Mouse (Mus musculus): ENCODE results near the gene Zfp777. TPM values are rescaled to one million over a fixed set of nuclear protein-coding genes. Genes with fewer than 3 reads are reported as not detected.

Zfp777 gene
- polyA plus RNA-seq, 1 experiment, result 16.8 TPM

GRCm38 (mm10) chr6:48060421-48060820, 11.7 kb upstream of the Zfp777 start:
- Histone ChIP-seq H3K27ac (ENCODE audit: insufficient read depth, low read depth, low read length) (no peak overlapping the region), H3K27me3 (replicated peaks; ENCODE audit: control insufficient read depth, insufficient read depth, low read length) (no peaks in the 10 kb centered on the region), H3K4me3 (ENCODE audit: insufficient read depth, low read depth, low read length) (no peak overlapping the region), H3K4me1 (ENCODE audit: control insufficient read depth, insufficient read depth, low read length) (no peaks in the 10 kb centered on the region), H3K36me3 (ENCODE audit: control insufficient read depth, insufficient read depth, low read length) (peaks cover 6% of the 10 kb centered on the region)
- no peak for TF ChIP-seq CTCF (conservative IDR thresholded peaks at IDR 0.05; ENCODE audit: insufficient read depth, insufficient read length, low read depth, low read length)
- WGBS, result 84% methylated on average over 2 of the region's 2 CpGs
- no peak for DNase-seq

DNA sequence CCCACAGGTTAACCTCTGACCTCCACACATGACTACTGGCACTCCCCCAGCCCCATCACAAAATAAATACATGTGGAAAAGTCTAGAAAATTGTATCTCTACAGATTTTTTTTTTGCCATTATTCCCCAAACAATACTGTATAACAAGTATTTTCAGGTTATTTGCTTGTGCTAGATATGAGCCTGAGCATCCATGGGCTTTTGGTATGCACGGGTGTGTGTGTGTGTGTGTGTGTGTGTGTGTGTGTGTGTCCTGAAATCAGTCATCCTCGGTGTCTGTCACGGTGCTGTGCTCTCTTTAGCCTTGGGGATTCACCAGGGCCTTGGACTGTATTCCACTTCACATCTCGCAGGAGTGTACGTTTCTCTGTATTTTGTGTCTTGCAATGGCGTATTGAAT, 3.4 kb upstream of the Zfp777 start:
- Histone ChIP-seq H3K36me3 (ENCODE audit: control insufficient read depth, insufficient read depth, low read length) (no peaks in the 10 kb centered on the region), H3K27me3 (replicated peaks; ENCODE audit: control insufficient read depth, insufficient read depth, low read length) (no peaks in the 10 kb centered on the region), H3K27ac (ENCODE audit: insufficient read depth, low read depth, low read length) (no peak overlapping the region), H3K4me1 (ENCODE audit: control insufficient read depth, insufficient read depth, low read length) (no peaks in the 10 kb centered on the region; the same call in 1 of the 2 replicates), H3K4me3 (ENCODE audit: insufficient read depth, low read depth, low read length) (no peak overlapping the region)
- DNase-seq, result no peak
- TF ChIP-seq CTCF (conservative IDR thresholded peaks at IDR 0.05; ENCODE audit: insufficient read depth, insufficient read length, low read depth, low read length) (no peak), POLR2A (IDR thresholded peaks at IDR 0.05; ENCODE audit: low read depth, low read length) (no peak)
- 58% methylated on average over 6 of the region's 6 CpGs for WGBS

- TF ChIP-seq POLR2A (IDR thresholded peaks at IDR 0.05; ENCODE audit: low read depth, low read length) (no peak), CTCF (conservative IDR thresholded peaks at IDR 0.05; ENCODE audit: insufficient read depth, insufficient read length, low read depth, low read length) (no peak)
- Histone ChIP-seq H3K27me3 (replicated peaks; ENCODE audit: control insufficient read depth, insufficient read depth, low read length) (no peaks in the 10 kb centered on the region), H3K4me1 (ENCODE audit: control insufficient read depth, insufficient read depth, low read length) (no peaks in the 10 kb centered on the region; the same call in 1 of the 2 replicates), H3K36me3 (ENCODE audit: control insufficient read depth, insufficient read depth, low read length) (no peaks in the 10 kb centered on the region), H3K4me3 (ENCODE audit: insufficient read depth, low read depth, low read length) (no peak overlapping the region), H3K27ac (ENCODE audit: insufficient read depth, low read depth, low read length) (no peak overlapping the region)
- WGBS, result 72% methylated on average over 2 of the region's 2 CpGs
- no peak for DNase-seq
Observed at GRCm38 (mm10) chr6:48051666-48052065, 3.0 kb upstream of the Zfp777 start.

- TF ChIP-seq CTCF (conservative IDR thresholded peaks at IDR 0.05; ENCODE audit: insufficient read depth, insufficient read length, low read depth, low read length) (no peak), POLR2A (IDR thresholded peaks at IDR 0.05; ENCODE audit: low read depth, low read length) (no peak)
- H3K27ac ChIP-seq (ENCODE audit: insufficient read depth, low read depth, low read length), result peak overlapping the region; percentile 51; the same call in 1 of the 2 replicates
- peak overlapping the region; percentile 94; the same call in 1 of the 2 replicates for H3K4me3 ChIP-seq (ENCODE audit: insufficient read depth, low read depth, low read length)
- H3K27me3 ChIP-seq (replicated peaks; ENCODE audit: control insufficient read depth, insufficient read depth, low read length), result no peaks in the 10 kb centered on the region
- 44% methylated on average over 9 of the region's 9 CpGs for WGBS
- DNase-seq, result no peak
- no peaks in the 10 kb centered on the region; the same call in 1 of the 2 replicates for H3K4me1 ChIP-seq (ENCODE audit: control insufficient read depth, insufficient read depth, low read length)
- H3K36me3 ChIP-seq (ENCODE audit: control insufficient read depth, insufficient read depth, low read length), result no peaks in the 10 kb centered on the region
Observed at GRCm38 (mm10) chr6:48049273-48050065, 758 bp upstream of the Zfp777 start.

DNA sequence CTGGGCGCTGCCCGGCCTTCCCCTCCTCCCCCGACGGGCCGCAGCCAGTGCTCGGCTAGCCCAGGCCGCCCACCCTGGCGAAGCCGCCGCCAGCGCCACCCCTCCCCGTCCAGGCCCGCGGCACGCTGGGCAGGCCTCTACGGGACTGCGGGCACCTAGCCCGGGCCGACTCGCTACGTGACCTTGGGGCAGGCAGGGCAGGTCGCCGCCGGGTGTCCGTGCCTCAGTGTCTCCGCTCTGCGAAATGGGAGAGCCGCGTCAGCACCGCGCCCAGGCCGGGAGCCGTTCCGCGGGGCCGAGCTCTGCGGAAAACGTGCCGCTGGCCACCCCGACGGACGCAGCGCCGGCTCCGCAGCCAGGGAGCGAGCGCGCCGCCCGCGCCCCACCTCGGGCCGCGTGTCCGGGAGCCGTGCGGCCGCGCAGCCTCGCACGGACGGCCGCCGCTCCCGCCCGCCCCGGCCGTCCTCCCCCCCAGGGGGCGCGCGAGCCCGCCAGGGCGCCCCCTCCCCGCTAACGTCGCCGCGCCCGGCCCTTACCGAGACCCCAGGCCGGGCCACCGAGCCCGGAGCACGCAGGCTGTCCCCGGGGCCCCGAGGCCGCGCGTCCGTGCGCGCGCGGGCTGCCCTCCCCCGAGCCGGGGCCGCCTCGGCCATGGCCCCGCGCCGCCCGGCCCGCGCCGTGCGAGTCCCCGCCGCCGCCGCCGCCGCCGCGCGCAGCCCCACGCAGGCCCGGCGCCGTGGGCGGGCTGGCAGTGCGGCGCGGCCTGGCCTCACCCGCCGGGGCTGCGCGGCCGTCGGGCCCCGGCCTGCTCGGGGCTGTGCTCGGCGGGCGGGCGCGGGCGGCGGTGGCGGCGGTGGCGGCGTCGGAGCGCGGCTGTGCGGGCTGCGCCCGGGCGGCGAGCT, 1.0 kb downstream of the Zfp777 start:
- peak; percentile 59 for DNase-seq
- TF ChIP-seq CTCF (conservative IDR thresholded peaks at IDR 0.05; ENCODE audit: insufficient read depth, insufficient read length, low read depth, low read length), result no peak
- no peak for TF ChIP-seq POLR2A (IDR thresholded peaks at IDR 0.05; ENCODE audit: low read depth, low read length)
- Histone ChIP-seq H3K27ac (ENCODE audit: insufficient read depth, low read depth, low read length) (peak overlapping the region; percentile 69; the same call in 1 of the 2 replicates), H3K36me3 (ENCODE audit: control insufficient read depth, insufficient read depth, low read length) (peaks cover 3% of the 10 kb centered on the region), H3K4me1 (ENCODE audit: control insufficient read depth, insufficient read depth, low read length) (no peaks in the 10 kb centered on the region; the same call in 1 of the 2 replicates), H3K4me3 (ENCODE audit: insufficient read depth, low read depth, low read length) (peak overlapping the region; percentile 94), H3K27me3 (replicated peaks; ENCODE audit: control insufficient read depth, insufficient read depth, low read length) (no peaks in the 10 kb centered on the region)
- 18% methylated on average over 149 of the region's 150 CpGs for WGBS

- Histone ChIP-seq H3K4me1 (ENCODE audit: control insufficient read depth, insufficient read depth, low read length) (no peaks in the 10 kb centered on the region; the same call in 1 of the 2 replicates), H3K27ac (ENCODE audit: insufficient read depth, low read depth, low read length) (no peak overlapping the region), H3K27me3 (replicated peaks; ENCODE audit: control insufficient read depth, insufficient read depth, low read length) (no peaks in the 10 kb centered on the region), H3K36me3 (ENCODE audit: control insufficient read depth, insufficient read depth, low read length) (peaks cover 3% of the 10 kb centered on the region), H3K4me3 (ENCODE audit: insufficient read depth, low read depth, low read length) (peak overlapping the region; percentile 94)
- no peak for TF ChIP-seq POLR2A (IDR thresholded peaks at IDR 0.05; ENCODE audit: low read depth, low read length)
- WGBS, result 3% methylated on average over 12 of the region's 12 CpGs
- DNase-seq, result peak; percentile 24
Observed at GRCm38 (mm10) chr6:48047114-48047449, 1.6 kb downstream of the Zfp777 start.

DNA sequence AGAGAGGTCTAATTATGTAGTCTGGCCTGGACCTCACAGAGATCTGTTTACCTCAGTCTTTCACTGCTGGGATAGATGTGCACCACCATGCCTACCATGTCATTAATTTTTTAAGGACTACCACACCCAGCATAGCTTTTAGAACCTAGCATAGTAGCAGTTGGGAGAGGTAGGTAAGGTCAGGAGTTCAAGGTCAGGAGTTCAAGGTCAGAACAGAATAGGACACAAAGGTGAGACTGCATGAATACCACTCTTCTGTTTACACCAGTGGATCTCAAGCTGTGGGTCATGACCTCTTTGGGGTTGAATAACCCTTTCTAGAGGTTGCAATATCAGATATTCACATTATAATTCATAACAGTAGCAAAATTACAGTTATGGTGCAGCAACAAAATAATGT, 16.1 kb downstream of the Zfp777 start:
- Histone ChIP-seq H3K27ac (ENCODE audit: insufficient read depth, low read depth, low read length) (no peak overlapping the region), H3K4me3 (ENCODE audit: insufficient read depth, low read depth, low read length) (no peak overlapping the region), H3K4me1 (ENCODE audit: control insufficient read depth, insufficient read depth, low read length) (no peaks in the 10 kb centered on the region), H3K36me3 (ENCODE audit: control insufficient read depth, insufficient read depth, low read length) (peaks cover 2% of the 10 kb centered on the region), H3K27me3 (replicated peaks; ENCODE audit: control insufficient read depth, insufficient read depth, low read length) (no peaks in the 10 kb centered on the region)
- no peak for DNase-seq
- TF ChIP-seq POLR2A (IDR thresholded peaks at IDR 0.05; ENCODE audit: low read depth, low read length) (no peak), CTCF (conservative IDR thresholded peaks at IDR 0.05; ENCODE audit: insufficient read depth, insufficient read length, low read depth, low read length) (no peak)

Data from kidney, adult 2 months (tissue).